Mouse (Mus musculus): ENCODE measurements around the gene Mrpl43.

DNA sequence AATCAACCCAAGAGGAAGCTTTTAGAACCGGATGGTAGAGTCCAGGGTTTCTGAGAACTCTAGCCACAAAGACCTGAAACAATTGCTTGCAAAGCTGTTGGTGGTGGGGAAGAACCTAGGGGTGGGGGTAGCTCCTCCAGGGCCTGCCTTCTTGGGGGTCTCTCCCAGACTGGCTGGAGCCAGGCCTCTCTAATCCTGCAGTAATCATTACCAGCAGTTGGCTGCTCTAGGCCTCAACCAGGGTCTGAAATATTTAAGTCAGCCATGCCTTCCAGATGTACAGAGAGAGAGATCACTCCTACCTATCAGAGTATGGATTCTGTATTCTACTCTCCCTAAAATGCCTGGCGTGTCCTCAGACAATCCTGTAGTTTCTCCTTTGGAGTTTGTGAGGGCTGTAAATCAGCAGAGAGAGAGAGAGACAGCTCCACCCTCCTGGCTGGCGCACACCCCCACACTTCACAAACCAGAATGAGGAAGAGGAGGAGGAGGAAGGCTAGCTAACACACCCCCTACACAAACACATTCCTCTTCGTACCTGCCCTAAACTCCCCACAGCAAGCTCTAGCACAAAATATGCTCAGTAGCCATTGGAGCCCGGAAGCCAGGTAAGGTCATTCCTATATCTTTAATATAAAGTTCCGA is 7.5 kb upstream of the Mrpl43 start:
- TF ChIP-seq CTCF (IDR thresholded peaks at IDR 0.05; ENCODE audit: low read depth) (no peak), EP300 (IDR thresholded peaks at IDR 0.05; ENCODE audit: low read depth) (no peak)
